Mouse (Mus musculus): Measurements from ENCODE around the gene Cenpt.

- TF ChIP-seq CTCF (IDR thresholded peaks at IDR 0.05; ENCODE audit: low read depth) (no peak), EP300 (IDR thresholded peaks at IDR 0.05; ENCODE audit: low read depth) (no peak)
Measured at GRCm38 (mm10) chr8:105812511-105812910, 40.6 kb downstream of the Cenpt start.
